Mouse (Mus musculus) CH12.LX (cell line): ENCODE results near the gene Napsa. TPM values are rescaled to one million over a fixed set of nuclear protein-coding genes. Genes with fewer than 3 reads are reported as not detected.

Experiments
- DNase-seq: peaks from one replicate; pipeline ENCODE4 v3.0.0-alpha.2; 2013; ENCODE audit errors: extremely low read depth
- H3K27ac ChIP-seq: 2 replicates; pipeline ENCODE4 v1.5.1; 2012; ENCODE audit warnings: low read depth, mild to moderate bottlenecking, control low read depth, moderate library complexity; ENCODE audit not compliant: insufficient read depth
- H3K27me3 ChIP-seq: replicated peaks from 2 replicates; pipeline ENCODE3; 2012; ENCODE audit warnings: inconsistent platforms
- H3K36me3 ChIP-seq, 2 experiments: replicated peaks in 1 of 2; 2 replicates each; pipeline versions ENCODE3 to v1.6.1; 2012; ENCODE audit warnings: inconsistent platforms in 1 of 2, low read length in 1 of 2, mild to moderate bottlenecking in 1 of 2, mixed read lengths in 1 of 2, moderate library complexity in 1 of 2; ENCODE audit not compliant: control insufficient read depth in 1 of 2, insufficient read depth in 1 of 2
- H3K4me1 ChIP-seq, 2 experiments: 2 replicates each; pipeline ENCODE4 v1.6.1; 2012; ENCODE audit warnings: inconsistent platforms in 1 of 2, moderate library complexity in 1 of 2; ENCODE audit not compliant: insufficient read depth in 2 of 2, control insufficient read depth in 1 of 2
- H3K4me2 ChIP-seq: 2 replicates; pipeline ENCODE4 v1.6.1; 2012; ENCODE audit warnings: low read depth, mild to moderate bottlenecking, control low read depth; ENCODE audit not compliant: poor library complexity, insufficient read depth, severe bottlenecking
- H3K4me3 ChIP-seq, 3 experiments: fragments of 150-350 bp in 1 of 3; sonication (generic) in 1 of 3; replicated peaks in 1 of 3; 2 replicates each; pipeline versions ENCODE3 to v1.5.1; 2011 to 2012; ENCODE audit warnings: low read depth in 2 of 3, low read length in 2 of 3, mild to moderate bottlenecking in 2 of 3, moderate library complexity in 2 of 3, control low read depth in 1 of 3, improper control_type of control experiment in 1 of 3, inconsistent platforms in 1 of 3, mixed read lengths in 1 of 3; ENCODE audit not compliant: poor library complexity in 1 of 3
- H3K79me2 ChIP-seq: replicated peaks from 2 replicates; pipeline ENCODE4 v1.6.1; 2012; ENCODE audit warnings: mild to moderate bottlenecking, moderate library complexity; ENCODE audit not compliant: control insufficient read depth, poor library complexity, insufficient read depth, severe bottlenecking; ENCODE audit errors: extremely low read depth
- H3K9ac ChIP-seq: 2 replicates; pipeline ENCODE4 v1.6.1; 2012; ENCODE audit warnings: low read depth, mild to moderate bottlenecking, control low read depth, moderate library complexity; ENCODE audit not compliant: insufficient read depth
- H3K9me3 ChIP-seq: replicated peaks from 2 replicates; pipeline ENCODE3; 2012; ENCODE audit warnings: low read length, inconsistent platforms, mixed read lengths
- BHLHE40 ChIP-seq: IDR thresholded peaks from 2 replicates; pipeline ENCODE4 v1.6.1; 2011; ENCODE audit warnings: mild to moderate bottlenecking, low read depth, low read length, improper control_type of control experiment
- CHD2 ChIP-seq: IDR thresholded peaks from 2 replicates; pipeline ENCODE4 v1.6.1; 2011; ENCODE audit warnings: low read length, improper control_type of control experiment
- E2F4 ChIP-seq: IDR thresholded peaks from 2 replicates; pipeline ENCODE4 v1.6.1; 2011; ENCODE audit warnings: low read depth, low read length, improper control_type of control experiment; ENCODE audit not compliant: insufficient replicate concordance
- ELF1 ChIP-seq: IDR thresholded peaks from 2 replicates; pipeline ENCODE4 v1.6.1; 2014; ENCODE audit warnings: low read depth, mild to moderate bottlenecking, inconsistent platforms, low read length, improper control_type of control experiment
- EP300 ChIP-seq: IDR thresholded peaks from 2 replicates; pipeline ENCODE4 v1.6.1; 2011; ENCODE audit warnings: low read length, improper control_type of control experiment
- ETS1 ChIP-seq: conservative IDR thresholded peaks from 2 replicates; pipeline ENCODE4 v1.6.1; 2012; ENCODE audit warnings: low read depth, mild to moderate bottlenecking, inconsistent platforms, low read length, improper control_type of control experiment, moderate library complexity
- GABPA ChIP-seq: IDR thresholded peaks from 2 replicates; pipeline ENCODE4 v1.6.1; 2012; ENCODE audit warnings: low read depth, low read length, improper control_type of control experiment, inconsistent platforms; ENCODE audit not compliant: insufficient replicate concordance
- HCFC1 ChIP-seq: IDR thresholded peaks from 2 replicates; pipeline ENCODE4 v1.6.1; 2012; ENCODE audit warnings: low read depth, mild to moderate bottlenecking, inconsistent platforms, low read length, improper control_type of control experiment
- KAT2A ChIP-seq: IDR thresholded peaks from 2 replicates; pipeline ENCODE4 v1.6.1; 2012; ENCODE audit warnings: low read length, improper control_type of control experiment, inconsistent platforms; ENCODE audit not compliant: insufficient replicate concordance
- MAX ChIP-seq: IDR thresholded peaks from 2 replicates; pipeline ENCODE4 v1.6.1; 2011; ENCODE audit warnings: low read length, improper control_type of control experiment
- MAZ ChIP-seq: IDR thresholded peaks from 2 replicates; pipeline ENCODE4 v1.6.1; 2012; ENCODE audit warnings: low read depth, mild to moderate bottlenecking, inconsistent platforms, low read length, improper control_type of control experiment, moderate library complexity
- MXI1 ChIP-seq: IDR thresholded peaks from 2 replicates; pipeline ENCODE4 v1.6.1; 2011; ENCODE audit warnings: mild to moderate bottlenecking, low read depth, low read length, improper control_type of control experiment
- MYC ChIP-seq: IDR thresholded peaks from 2 replicates; pipeline ENCODE4 v1.6.1; 2011; ENCODE audit warnings: low read depth, mild to moderate bottlenecking, improper control_type of control experiment, low read length
- NELFE ChIP-seq: IDR thresholded peaks from 2 replicates; pipeline ENCODE4 v1.6.1; 2011; ENCODE audit warnings: low read depth, low read length, improper control_type of control experiment
- POLR2A ChIP-seq: IDR thresholded peaks from 2 replicates; pipeline ENCODE4 v1.6.1; 2011; ENCODE audit warnings: low read depth, mild to moderate bottlenecking, improper control_type of control experiment, low read length
- POLR2AphosphoS2 ChIP-seq: IDR thresholded peaks from 2 replicates; pipeline ENCODE4 v1.6.1; 2011; ENCODE audit warnings: low read depth, low read length, improper control_type of control experiment
- RAD21 ChIP-seq: IDR thresholded peaks from 2 replicates; pipeline ENCODE4 v1.6.1; 2011; ENCODE audit warnings: low read depth, mild to moderate bottlenecking, low read length, improper control_type of control experiment, moderate library complexity
- RCOR1 ChIP-seq: conservative IDR thresholded peaks from 2 replicates; pipeline ENCODE4 v1.6.1; 2012; ENCODE audit warnings: low read depth, mild to moderate bottlenecking, inconsistent platforms, low read length, improper control_type of control experiment
- SIN3A ChIP-seq: IDR thresholded peaks from 2 replicates; pipeline ENCODE4 v1.6.1; 2012; ENCODE audit warnings: low read length, improper control_type of control experiment, inconsistent platforms
- TBP ChIP-seq: conservative IDR thresholded peaks from 2 replicates; pipeline ENCODE4 v1.6.1; 2011; ENCODE audit warnings: low read depth, low read length, improper control_type of control experiment
- TCF12 ChIP-seq: IDR thresholded peaks from 2 replicates; pipeline ENCODE4 v1.6.1; 2014; ENCODE audit warnings: low read depth, mild to moderate bottlenecking, inconsistent platforms, low read length, improper control_type of control experiment
- UBTF ChIP-seq: IDR thresholded peaks from 2 replicates; pipeline ENCODE4 v1.6.1; 2012; ENCODE audit warnings: low read depth, mild to moderate bottlenecking, inconsistent platforms, low read length, improper control_type of control experiment, moderate library complexity
- USF1 ChIP-seq: IDR thresholded peaks from 2 replicates; pipeline ENCODE4 v1.6.1; 2014; ENCODE audit warnings: low read depth, mild to moderate bottlenecking, inconsistent platforms, low read length, improper control_type of control experiment
- USF2 ChIP-seq: conservative IDR thresholded peaks from 2 replicates; pipeline ENCODE4 v1.6.1; 2011; ENCODE audit warnings: low read depth, low read length, improper control_type of control experiment
- ZKSCAN1 ChIP-seq: IDR thresholded peaks from 2 replicates; pipeline ENCODE4 v1.6.1; 2012; ENCODE audit warnings: low read depth, inconsistent platforms, low read length, improper control_type of control experiment, borderline replicate concordance
- ZMIZ1 ChIP-seq: IDR thresholded peaks from 2 replicates; pipeline ENCODE4 v1.6.1; 2012; ENCODE audit warnings: low read depth, mild to moderate bottlenecking, inconsistent platforms, low read length, improper control_type of control experiment
- dilution Hi-C: fragments of 300-500 bp; cut with MboI; formaldehyde crosslinking; loops from 2 replicates; pipeline ENCODE4 v1.14.3; 2020; ENCODE audit warnings: low sequenced_read_pairs; ENCODE audit not compliant: extremely low pct_unique_long_range_greater_than_20kb, extremely low pct_ligation_motif_present
- in situ Hi-C: fragments of 300-500 bp; cut with MboI; formaldehyde crosslinking; loops from 3 replicates; pipeline ENCODE4 v1.14.3; 2019; ENCODE audit warnings: low sequenced_read_pairs, low pct_ligation_motif_present, low pct_unique_long_range_greater_than_20kb, mixed read lengths
- polyA plus RNA-seq: library from polyadenylated mRNA; unstranded; fragments of >175 nt; gene quantifications from 2 replicates; pipeline ENCODE4 v1.2.1, GENCODE M21; 2012; ENCODE audit warnings: low read depth; ENCODE audit not compliant: insufficient read length
- total RNA-seq, 2 experiments: library from RNA; depleted of rRNA; stranded (reverse); fragments of 300-350 nt in 1 of 2; fragments of >200 nt in 1 of 2; gene quantifications; 2 replicates each; pipeline ENCODE4 v1.2.3; 2012 to 2014

The Napsa gene
- total and polyA plus RNA-seq, 3 experiments = 175 to 253 (median 194) TPM

- TF ChIP-seq MXI1 (no peak; the same call in 1 of the 2 replicates), SIN3A (peak; percentile 93)
Measured at GRCm38 (mm10) chr7:44531207-44531606, 41.0 kb upstream of the Napsa start (continued).

- peak; percentile 91; the same call in 1 of the 2 replicates for TF ChIP-seq TCF12
- peak; percentile 51; the same call in 1 of the 2 replicates for TF ChIP-seq EP300
- peak; percentile 60; the same call in 1 of the 2 replicates for TF ChIP-seq BHLHE40
- TF ChIP-seq ETS1 = peak; percentile 88
- TF ChIP-seq MAX = 0 out of 2 replicates have a peak, but pooled peaks have one; percentile 35
- no peak for TF ChIP-seq HCFC1
- TF ChIP-seq RAD21 = no peak
- peak; percentile 95 for TF ChIP-seq POLR2A
- TF ChIP-seq UBTF = no peak
- TF ChIP-seq SIN3A = 0 out of 2 replicates have a peak, but pooled peaks have one; percentile 31
- peak; percentile 78 for TF ChIP-seq USF1
- TF ChIP-seq KAT2A = no peak
- TF ChIP-seq E2F4 = no peak
- TF ChIP-seq ELF1 = no peak
- TF ChIP-seq GABPA = no peak
- TF ChIP-seq ZKSCAN1 = no peak
- peak; percentile 95 for TF ChIP-seq TBP
- TF ChIP-seq NELFE = peak; percentile 97
- TF ChIP-seq USF2 = peak; percentile 35; the same call in 1 of the 2 replicates
- TF ChIP-seq ZMIZ1 = peak; percentile 98
- TF ChIP-seq RCOR1 = 0 out of 2 replicates have a peak, but pooled peaks have one; percentile 15
- peak; percentile 49; the same call in 1 of the 2 replicates for TF ChIP-seq CHD2
- TF ChIP-seq POLR2AphosphoS2 = peak; percentile 81; the same call in 1 of the 2 replicates
- TF ChIP-seq MAZ = peak; percentile 93
- TF ChIP-seq MYC = peak; percentile 61; the same call in 1 of the 2 replicates
- TF ChIP-seq MXI1 = peak; percentile 51
- Histone ChIP-seq H3K4me3 (peak within 1 kb of the TSS; percentile 65 to 77 (median 72)), H3K27me3 (no peaks in the 10 kb centered on the region), H3K9me3 (no peaks in the 10 kb centered on the region), H3K9ac (peak within 1 kb of the TSS; percentile 77), H3K36me3 (peaks cover 31 to 68% of the 10 kb centered on the region in 2 experiments), H3K79me2 (peaks cover 10% of the 10 kb centered on the region), H3K4me2 (peak within 1 kb of the TSS; percentile 52), H3K4me1 (peaks cover 48 to 57% of the 10 kb centered on the region in 2 experiments), H3K27ac (peak within 1 kb of the TSS; percentile 98)
- in situ Hi-C loops (no loop called here), dilution Hi-C loops (no loop called here)
- DNase-seq = peak; percentile 75
Measured at GRCm38 (mm10) chr7:44531946-44532732, 40.0 kb upstream of the Napsa start, which contains the start of gene Spib. Gene Spib (minus strand): TSS chr7:44532071.
